Mouse (Mus musculus) midbrain, postnatal 0 days (tissue): ENCODE results near the gene Mgat2. TPM values are rescaled to one million over a fixed set of nuclear protein-coding genes. Genes with fewer than 3 reads are reported as not detected.

Experiments used
- ATAC-seq: fragments of 200-750 bp; cut with Nextera tagmentation; 2 replicates; pipeline ENCODE4 v1.8.0; 2017; ENCODE audit warnings: moderate number of reproducible peaks, mild to moderate bottlenecking, moderate TSS enrichment, moderate library complexity; ENCODE audit not compliant: low FRiP score
- DNase-seq: peaks from one replicate; pipeline ENCODE4 v3.0.0-alpha.2; 2015; ENCODE audit warnings: low spot score
- H3K27ac ChIP-seq: fragments of 300-500 bp; sonication (generic); 2 replicates; pipeline ENCODE4 v1.5.1; 2014; ENCODE audit warnings: low read depth, mild to moderate bottlenecking, low read length, mixed read lengths
- H3K27me3 ChIP-seq: fragments of 300-500 bp; sonication (generic); 2 replicates; pipeline ENCODE4 v1.6.1; 2014; ENCODE audit warnings: low read length, control low read depth, mixed read lengths; ENCODE audit not compliant: insufficient read depth
- H3K36me3 ChIP-seq: fragments of 300-500 bp; sonication (generic); 2 replicates; pipeline ENCODE4 v1.6.1; 2014; ENCODE audit warnings: low read length, control low read depth, mixed read lengths; ENCODE audit not compliant: insufficient read depth
- H3K4me1 ChIP-seq: fragments of 300-500 bp; sonication (generic); 2 replicates; pipeline ENCODE4 v1.6.1; 2014; ENCODE audit warnings: mild to moderate bottlenecking, control low read depth, antibody characterized with exemption, low read length, mixed read lengths; ENCODE audit not compliant: insufficient read depth
- H3K4me2 ChIP-seq: fragments of 300-500 bp; sonication (generic); 2 replicates; pipeline ENCODE4 v1.6.1; 2014; ENCODE audit warnings: low read depth, mild to moderate bottlenecking, low read length, mixed read lengths; ENCODE audit not compliant: poor library complexity, severe bottlenecking
- H3K4me3 ChIP-seq: fragments of 300-500 bp; sonication (generic); 2 replicates; pipeline ENCODE4 v1.5.1; 2014; ENCODE audit warnings: low read depth, mild to moderate bottlenecking, low read length, moderate library complexity
- H3K9ac ChIP-seq: fragments of 300-500 bp; sonication (generic); replicated peaks from 2 replicates; pipeline ENCODE4 v1.6.1; 2014; ENCODE audit warnings: mild to moderate bottlenecking, low read length, moderate library complexity, mixed read lengths; ENCODE audit not compliant: poor library complexity, severe bottlenecking
- H3K9me3 ChIP-seq: fragments of 300-500 bp; sonication (generic); 2 replicates; pipeline ENCODE4 v1.6.1; 2016; ENCODE audit warnings: low read length, control low read depth
- CTCF ChIP-seq: IDR thresholded peaks from 2 replicates; pipeline ENCODE4 v1.5.1; 2016; ENCODE audit warnings: antibody characterized with exemption, mild to moderate bottlenecking
- WGBS: fragments of 180-500 bp; shearing (Covaris S2); extraction: QIAGEN DNeasy Blood & Tissue Kit; methylation state at CpG from one replicate; pipeline ENCODE4 v1.1.7; 2014; 5-methylcytosine and 5-hydroxymethylcytosine counted together
- polyA plus RNA-seq: library from polyadenylated mRNA; unstranded; fragments of >200 nt; fragmentation: Nextera tagmentation; extraction: Ambion mirVana; gene quantifications from 2 replicates; pipeline ENCODE4 v1.2.1, GENCODE M21; 2015
- total RNA-seq: library from RNA; depleted of rRNA; stranded (reverse); fragments of >200 nt; gene quantifications from 2 replicates; pipeline ENCODE4 v1.2.3, GENCODE M21; 2014

Mgat2 gene
- total and polyA plus RNA-seq, 2 experiments from 2014 or later: 41.9 to 54.6 TPM

DNA sequence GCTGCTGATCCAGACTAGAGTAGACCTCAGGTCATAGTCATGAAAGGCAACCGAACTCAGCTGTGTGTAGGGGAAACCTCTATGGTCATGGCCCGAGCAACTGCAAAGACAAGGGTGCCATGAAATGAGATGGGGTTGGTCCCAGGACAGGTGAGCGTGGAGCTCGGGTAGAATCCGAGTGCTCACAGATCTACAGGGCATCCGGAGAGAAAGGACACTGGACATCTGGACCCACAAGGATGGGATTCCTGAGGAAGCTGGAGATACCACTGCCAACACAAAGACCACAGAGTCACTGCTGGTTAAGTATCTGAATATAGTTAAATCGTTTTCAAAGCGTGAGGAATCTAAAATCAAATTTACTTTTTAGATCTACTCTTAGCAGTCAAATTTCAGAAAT, 23.4 kb downstream of the Mgat2 start:
- no peaks in the 10 kb centered on the region for H3K9me3 ChIP-seq
- WGBS: 94% methylated on average over 8 of the region's 8 CpGs
- no peaks in the 10 kb centered on the region for H3K27me3 ChIP-seq
- no peak for TF ChIP-seq CTCF
- H3K36me3 ChIP-seq: no peaks in the 10 kb centered on the region
- H3K4me2 ChIP-seq: no peak overlapping the region
- H3K27ac ChIP-seq: no peak overlapping the region
- H3K9ac ChIP-seq: no peak overlapping the region
- ATAC-seq (no peak), DNase-seq (no peak)
- H3K4me1 ChIP-seq: no peaks in the 10 kb centered on the region
- no peak overlapping the region for H3K4me3 ChIP-seq

- Histone ChIP-seq H3K4me1 (no peaks in the 10 kb centered on the region), H3K27me3 (no peaks in the 10 kb centered on the region), H3K4me2 (no peak overlapping the region), H3K36me3 (no peaks in the 10 kb centered on the region), H3K4me3 (no peak overlapping the region), H3K9me3 (no peaks in the 10 kb centered on the region), H3K27ac (no peak overlapping the region), H3K9ac (no peak overlapping the region)
- no peak for DNase-seq
- no peak for ATAC-seq
- 94% methylated on average over 7 of the region's 7 CpGs for WGBS
- no peak for TF ChIP-seq CTCF
These were observed 24.0 kb downstream of the Mgat2 start for GRCm38 (mm10) chr12:69207926-69208325.

- no peak for DNase-seq
- Histone ChIP-seq H3K36me3 (no peaks in the 10 kb centered on the region), H3K4me1 (no peaks in the 10 kb centered on the region), H3K4me3 (no peak overlapping the region), H3K27me3 (no peaks in the 10 kb centered on the region), H3K9ac (no peak overlapping the region), H3K9me3 (no peaks in the 10 kb centered on the region), H3K27ac (no peak overlapping the region), H3K4me2 (no peak overlapping the region)
- 91% methylated on average over 2 of the region's 2 CpGs for WGBS
- peak; percentile 38 for TF ChIP-seq CTCF
- ATAC-seq: no peak
These were observed 24.6 kb downstream of the Mgat2 start for GRCm38 (mm10) chr12:69208520-69208919.

DNA sequence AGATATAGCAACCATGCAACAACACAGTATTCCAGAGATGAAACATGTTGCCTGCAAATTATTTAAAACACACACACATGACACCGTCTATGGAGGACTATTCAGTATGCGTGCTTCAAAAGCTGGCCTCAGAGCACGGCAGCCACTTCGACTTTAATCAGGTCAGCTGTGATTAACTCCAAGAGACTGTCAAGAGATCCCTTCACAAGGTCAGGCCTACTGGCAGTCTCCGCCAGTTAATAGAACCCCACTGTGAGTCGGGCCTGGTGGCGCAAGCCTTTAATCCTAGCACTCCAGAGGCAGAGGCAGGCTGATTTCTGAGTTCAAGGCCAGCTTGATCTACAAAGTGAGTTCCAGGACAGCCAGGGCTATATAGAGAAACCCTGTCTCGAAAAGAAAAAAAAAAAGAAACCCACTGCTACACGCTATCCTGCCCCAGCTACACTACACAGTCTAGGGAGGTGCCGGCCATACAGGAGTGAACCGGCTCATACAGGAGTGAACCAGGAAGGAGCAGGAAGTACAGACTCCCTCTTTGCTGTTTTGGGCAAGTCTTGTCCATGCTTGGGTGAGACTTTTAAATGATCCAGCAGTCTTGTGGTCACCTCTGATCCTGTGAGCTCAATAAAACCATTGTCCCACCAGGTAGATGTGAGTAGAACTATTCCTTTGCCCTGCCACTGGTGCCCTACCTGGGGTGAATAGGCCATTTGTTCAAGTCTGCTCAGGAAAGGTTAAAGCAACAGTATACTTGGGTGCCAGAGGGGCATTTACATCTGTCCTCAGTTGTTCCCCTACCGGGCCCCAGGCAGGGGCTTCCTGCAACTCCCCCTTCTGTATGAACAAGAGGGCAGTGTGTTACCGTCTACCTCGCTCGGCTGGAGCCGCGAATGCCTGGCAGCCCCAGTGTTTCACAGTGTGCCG, 26.4 kb downstream of the Mgat2 start:
- Histone ChIP-seq H3K4me2 (no peak overlapping the region), H3K9ac (no peak overlapping the region), H3K27me3 (no peaks in the 10 kb centered on the region), H3K27ac (no peak overlapping the region), H3K9me3 (no peaks in the 10 kb centered on the region), H3K36me3 (no peaks in the 10 kb centered on the region), H3K4me3 (no peak overlapping the region), H3K4me1 (no peaks in the 10 kb centered on the region)
- no peak for ATAC-seq
- WGBS: 90% methylated on average over 18 of the region's 18 CpGs
- TF ChIP-seq CTCF: no peak
- DNase-seq: no peak

GRCm38 (mm10) chr12:69211057-69211456, 27.1 kb downstream of the Mgat2 start:
- WGBS: 77% methylated on average over 5 of the region's 5 CpGs
- Histone ChIP-seq H3K27me3 (no peaks in the 10 kb centered on the region), H3K4me2 (no peak overlapping the region), H3K4me3 (no peak overlapping the region), H3K36me3 (no peaks in the 10 kb centered on the region), H3K9ac (no peak overlapping the region), H3K27ac (no peak overlapping the region), H3K4me1 (no peaks in the 10 kb centered on the region), H3K9me3 (no peaks in the 10 kb centered on the region)
- DNase-seq: peak; percentile 24
- peak; percentile 69 for TF ChIP-seq CTCF
- ATAC-seq: no peak

DNA sequence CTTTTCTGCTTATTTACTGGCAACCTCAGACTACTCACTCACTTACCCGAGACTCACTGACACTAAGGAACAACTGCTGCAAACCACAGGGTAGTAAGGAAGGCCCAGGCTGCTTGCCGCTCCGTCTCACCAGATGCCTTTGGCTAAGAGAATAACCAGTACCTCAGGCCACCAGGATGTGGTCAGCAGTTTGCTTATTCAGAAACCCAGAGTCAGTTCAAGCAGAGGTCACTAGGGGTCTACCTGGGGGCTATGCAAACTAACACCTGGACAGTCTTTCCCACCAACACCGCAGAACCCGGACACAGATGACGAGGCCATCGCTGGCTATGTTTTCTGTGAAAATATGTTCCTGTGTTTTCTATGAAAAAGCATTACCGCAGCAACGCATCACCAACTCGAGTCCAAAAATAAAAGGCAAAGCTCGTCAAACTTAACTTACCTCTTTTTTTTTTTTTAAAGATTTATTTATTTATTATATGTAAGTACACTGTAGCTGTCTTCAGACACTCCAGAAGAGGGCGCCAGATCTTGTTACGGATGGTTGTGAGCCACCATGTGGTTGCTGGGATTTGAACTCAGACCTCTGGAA, 29.3 kb downstream of the Mgat2 start:
- Histone ChIP-seq H3K36me3 (no peaks in the 10 kb centered on the region), H3K4me3 (no peak overlapping the region), H3K9ac (no peak overlapping the region), H3K4me2 (no peak overlapping the region), H3K27me3 (no peaks in the 10 kb centered on the region), H3K4me1 (no peaks in the 10 kb centered on the region), H3K27ac (no peak overlapping the region), H3K9me3 (no peaks in the 10 kb centered on the region)
- no peak for ATAC-seq
- no peak for TF ChIP-seq CTCF
- DNase-seq: no peak
- WGBS: 95% methylated on average over 13 of the region's 13 CpGs
